In the genomic region with DNA sequence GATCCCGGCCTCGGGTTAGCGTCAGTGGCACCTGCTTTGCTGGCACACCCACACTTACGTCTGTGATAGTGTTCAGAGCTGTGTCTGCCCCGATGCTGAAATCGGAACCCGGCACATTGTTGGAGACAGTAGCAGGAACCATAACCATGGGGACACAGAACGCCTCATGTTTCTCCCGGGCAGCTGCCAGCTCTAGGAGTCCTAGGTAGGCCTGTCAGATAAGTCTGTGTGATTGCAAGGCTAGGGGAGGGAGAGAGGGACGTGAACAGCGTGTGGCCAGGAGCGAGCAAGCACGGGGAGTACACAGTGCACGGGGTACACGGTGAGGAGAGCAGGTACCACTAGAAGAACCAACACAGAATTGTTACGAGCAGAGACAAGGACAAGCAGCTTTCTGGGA, we compare ENCODE assay signal across 32 mouse cellular contexts. TPM values are rescaled to one million over a fixed set of nuclear protein-coding genes. Genes with fewer than 3 reads are reported as not detected.
DNase-seq lines count a peak whose midpoint lies in the region; ATAC-seq and TF ChIP-seq lines count a peak whose summit lies in the region.
"Had no signal": no experiment of that assay in that cellular context is flagged by ENCODE, and none has a peak within 500 bp of the region (broad histone marks: within the 10 kb centered on the region; RNA-seq: fewer than 3 reads in every experiment).

No protein-coding gene starts in this region.

- H3K4me3 ChIP-seq in CH12.LX (replicated peaks in 1 of 3; ENCODE audit: low read depth in 2 of 3, low read length in 2 of 3, poor library complexity in 1 of 3), result peak overlapping the region in 1 of 3 experiments; percentile 20
- no peak overlapping the region for H3K4me3 ChIP-seq in heart, embryonic 14.5 days (ENCODE audit: control insufficient read depth in 1 of 2, insufficient read depth in 1 of 2, low read depth in 1 of 2, low read length in 2 of 2)
- H3K4me3 ChIP-seq: embryonic facial prominence, embryonic 15.5 days; forebrain, embryonic 12.5 days; heart, adult 2 months; hindbrain, embryonic 12.5 days; intestine, embryonic 15.5 days; layer of hippocampus, adult 2 months; neural tube, embryonic 15.5 days had no signal

- peaks cover 5% of the 10 kb centered on the region for H3K79me2 ChIP-seq in CH12.LX (replicated peaks; ENCODE audit: control insufficient read depth, extremely low read depth, insufficient read depth, poor library complexity, severe bottlenecking)

- no peak overlapping the region for H3K9ac ChIP-seq in CH12.LX (ENCODE audit: insufficient read depth, low read depth)
- H3K9ac ChIP-seq in heart, embryonic 14.5 days (ENCODE audit: low read length), result no peak overlapping the region
- H3K9ac ChIP-seq: embryonic facial prominence, embryonic 15.5 days; forebrain, embryonic 12.5 days; forebrain, postnatal 0 days; hindbrain, embryonic 12.5 days; intestine, embryonic 15.5 days; liver, embryonic 14.5 days; neural tube, embryonic 15.5 days had no signal

- no peak for TF ChIP-seq EP300 in CH12.LX (IDR thresholded peaks at IDR 0.05; ENCODE audit: low read length)

- dilution Hi-C loops in CH12.LX (cut with MboI; ENCODE audit: extremely low pct_ligation_motif_present, extremely low pct_unique_long_range_greater_than_20kb, low sequenced_read_pairs), result no loop called here

- H3K27me3 ChIP-seq in CH12.LX (replicated peaks), result no peaks in the 10 kb centered on the region
- no peaks in the 10 kb centered on the region for H3K27me3 ChIP-seq in heart, embryonic 14.5 days (ENCODE audit: control insufficient read depth, insufficient read depth, low read length)
- H3K27me3 ChIP-seq: embryonic facial prominence, embryonic 15.5 days; forebrain, embryonic 12.5 days; hindbrain, embryonic 12.5 days; intestine, embryonic 15.5 days; neural tube, embryonic 15.5 days had no signal

- TF ChIP-seq CTCF in CH12.LX (conservative IDR thresholded peaks at IDR 0.05 in 1 of 2, IDR thresholded peaks at IDR 0.05 in 1 of 2; ENCODE audit: low read depth in 2 of 2, low read length in 2 of 2), result no peak

- H3K36me3 ChIP-seq in CH12.LX (replicated peaks in 1 of 2; ENCODE audit: control insufficient read depth in 1 of 2, insufficient read depth in 1 of 2, low read length in 1 of 2), result peaks cover 75 to 94% of the 10 kb centered on the region in 2 experiments
- H3K36me3 ChIP-seq in heart, embryonic 14.5 days (ENCODE audit: control insufficient read depth, insufficient read depth, low read length), result peaks cover 89% of the 10 kb centered on the region
- H3K36me3 ChIP-seq: embryonic facial prominence, embryonic 15.5 days; forebrain, embryonic 12.5 days; hindbrain, embryonic 12.5 days had no signal

- peak; percentile 66; the same call in 1 of the 2 replicates for ATAC-seq in heart, embryonic 14.5 days (ENCODE audit: insufficient number of reproducible peaks, insufficient read depth, low FRiP score, low read depth)
- ATAC-seq in megakaryocyte, adult 5-6 weeks (ENCODE audit: poor library complexity, severe bottlenecking), result no peak
- ATAC-seq: forebrain, postnatal 0 days; hindbrain, postnatal 0 days; intestine, embryonic 15.5 days had no signal

- 55% methylated on average over 16 of the region's 16 CpGs for WGBS in heart, embryonic 14.5 days

- no peak for TF ChIP-seq POLR2A in CH12.LX (IDR thresholded peaks at IDR 0.05; ENCODE audit: low read depth, low read length)

- peak overlapping the region; percentile 31; the same call in 1 of the 2 replicates for H3K27ac ChIP-seq in CH12.LX (ENCODE audit: insufficient read depth, low read depth)
- 0 out of 4 replicates have a peak overlapping the region, but pooled peaks of 1 of the 2 experiments have one; percentile 24 for H3K27ac ChIP-seq in heart, embryonic 14.5 days (replicated peaks in 1 of 2; ENCODE audit: control insufficient read depth in 1 of 2, insufficient read depth in 1 of 2, low read depth in 2 of 2, low read length in 2 of 2)
- H3K27ac ChIP-seq: embryonic facial prominence, embryonic 15.5 days; forebrain, embryonic 12.5 days; heart, adult 2 months; hindbrain, embryonic 12.5 days; hindbrain, postnatal 0 days; intestine, embryonic 15.5 days; layer of hippocampus, adult 2 months; liver, embryonic 14.5 days; macrophage; neural tube, embryonic 15.5 days had no signal

- peak; percentile 94 for DNase-seq in heart, adult 11 months
- no peak for DNase-seq in heart, postnatal 25 days (ENCODE audit: low spot score)
- no peak for DNase-seq in CH12.LX (ENCODE audit: extremely low read depth)
- peak; percentile 9 to 11 for DNase-seq in heart, postnatal 36 days
- DNase-seq in right cerebral cortex, adult 2 months (ENCODE audit: low spot score in 2 of 2), result no peak
- DNase-seq: adrenal gland, postnatal 25 days; cerebellum, adult 18-20 months; cerebellum, postnatal 10 days; forebrain, postnatal 0 days; gastrocnemius, postnatal 14 days; kidney, adult 2 months; kidney, postnatal 36 days; left cerebral cortex, postnatal 4 days; liver; lung, adult 2 months; lung, postnatal 10 days; midbrain, embryonic 14.5 days; retina, postnatal 1 day; spleen, adult 18-20 months; thymus, postnatal 25 days had no signal

- no peak overlapping the region for H3K4me2 ChIP-seq in CH12.LX (ENCODE audit: insufficient read depth, low read depth, poor library complexity, severe bottlenecking)
- no peak overlapping the region for H3K4me2 ChIP-seq in heart, embryonic 14.5 days (ENCODE audit: low read length)
- H3K4me2 ChIP-seq: embryonic facial prominence, embryonic 15.5 days; forebrain, embryonic 12.5 days; hindbrain, embryonic 12.5 days; intestine, embryonic 15.5 days; neural tube, embryonic 15.5 days had no signal

- in situ Hi-C loops in CH12.LX (cut with MboI; ENCODE audit: low pct_ligation_motif_present, low pct_unique_long_range_greater_than_20kb, low sequenced_read_pairs), result no loop called here

- intact Hi-C loops in heart, postnatal 25 days (cut with DNase I), result no loop called here
- intact Hi-C loops in heart, postnatal 36 days (cut with DNase I), result no loop called here

- H3K9me3 ChIP-seq in CH12.LX (replicated peaks; ENCODE audit: low read length), result no peaks in the 10 kb centered on the region
- no peaks in the 10 kb centered on the region for H3K9me3 ChIP-seq in heart, embryonic 14.5 days (ENCODE audit: control insufficient read depth, low read length)
- H3K9me3 ChIP-seq: embryonic facial prominence, embryonic 15.5 days; forebrain, embryonic 12.5 days; hindbrain, embryonic 12.5 days; intestine, embryonic 15.5 days; neural tube, embryonic 15.5 days had no signal

- peaks cover 9 to 34% of the 10 kb centered on the region in 2 experiments for H3K4me1 ChIP-seq in CH12.LX (ENCODE audit: control insufficient read depth in 1 of 2, insufficient read depth in 2 of 2)
- H3K4me1 ChIP-seq in heart, embryonic 14.5 days (ENCODE audit: control insufficient read depth in 2 of 2, insufficient read depth in 2 of 2, low read length in 2 of 2), result 0 out of 4 replicates have a peak, but pooled peaks cover 0 to 4% of the 10 kb centered on the region in 2 experiments
- H3K4me1 ChIP-seq: embryonic facial prominence, embryonic 15.5 days; forebrain, embryonic 12.5 days; hindbrain, embryonic 12.5 days; intestine, embryonic 15.5 days; neural tube, embryonic 15.5 days had no signal

- TF ChIP-seq RAD21 in CH12.LX (IDR thresholded peaks at IDR 0.05; ENCODE audit: low read depth, low read length), result no peak

TF ChIP-seq in CH12.LX, 34 proteins besides CTCF, POLR2A, EP300 and RAD21:
- TF ChIP-seq ELF1 (IDR thresholded peaks at IDR 0.05; ENCODE audit: low read depth, low read length) (no peak), MXI1 (IDR thresholded peaks at IDR 0.05; ENCODE audit: low read depth, low read length) (no peak), BHLHE40 (IDR thresholded peaks at IDR 0.05; ENCODE audit: low read depth, low read length) (no peak), MAZ (IDR thresholded peaks at IDR 0.05; ENCODE audit: low read depth, low read length) (no peak), USF1 (IDR thresholded peaks at IDR 0.05; ENCODE audit: low read depth, low read length) (no peak), NRF1 (IDR thresholded peaks at IDR 0.05; ENCODE audit: low read depth, low read length) (no peak), ZKSCAN1 (IDR thresholded peaks at IDR 0.05; ENCODE audit: borderline replicate concordance, low read depth, low read length) (no peak), ETS1 (conservative IDR thresholded peaks at IDR 0.05; ENCODE audit: low read depth, low read length) (no peak), NELFE (IDR thresholded peaks at IDR 0.05; ENCODE audit: low read depth, low read length) (no peak), CHD2 (IDR thresholded peaks at IDR 0.05; ENCODE audit: low read length) (no peak), CHD1 (IDR thresholded peaks at IDR 0.05; ENCODE audit: low read depth, low read length) (no peak), MAFK (IDR thresholded peaks at IDR 0.05; ENCODE audit: insufficient replicate concordance, low read length) (no peak), RCOR1 (conservative IDR thresholded peaks at IDR 0.05; ENCODE audit: low read depth, low read length) (no peak)

RNA-seq across cellular contexts. Expression of a gene that starts 49.9 kb away (rescaled TPM):
- 10 to 100 TPM; 54.6 to 59.6 TPM for total RNA-seq in heart, postnatal 25 days (2021)
- total RNA-seq in CH12.LX (2012; rRNA removed) (49.0 and 59.2 TPM in 2 replicates), CH12.LX (2014; rRNA removed) (61.3 and 62.3 TPM in 2 replicates)
- 71.6 and 78.0 TPM in 2 replicates for polyA plus RNA-seq in CH12.LX (2012; ENCODE audit: insufficient read length, low read depth)
- 80.4 TPM in 2 replicates for polyA plus RNA-seq in heart, embryonic 14.5 days (2014; fragmentation: Nextera tagmentation; extraction: Ambion mirVana)
- 10 to 100 TPM; 55.1 to 55.4 TPM for total RNA-seq in heart, postnatal 36 days (2021)
- total RNA-seq in megakaryocyte, adult 5-6 weeks (2015), result 21.9 and 35.8 TPM in 2 replicates
- 23.7 and 24.1 TPM in 2 replicates for total RNA-seq in megakaryocyte, adult 5-6 weeks (2017)

RNA-seq across cellular contexts. Expression of a gene that starts 50.8 kb away (rescaled TPM):
- 10 to 100 TPM; 64.5 to 69.1 TPM for total RNA-seq in heart, postnatal 25 days (2021)
- total RNA-seq in CH12.LX (2012; rRNA removed) (247 and 417 TPM in 2 replicates), CH12.LX (2014; rRNA removed) (204 and 211 TPM in 2 replicates)
- 239 and 265 TPM in 2 replicates for polyA plus RNA-seq in CH12.LX (2012; ENCODE audit: insufficient read length, low read depth)
- 187 and 197 TPM in 2 replicates for polyA plus RNA-seq in heart, embryonic 14.5 days (2014; fragmentation: Nextera tagmentation; extraction: Ambion mirVana)
- total RNA-seq in heart, postnatal 36 days (2021), result 10 to 100 TPM; 49.0 to 65.7 TPM
- 51.1 and 66.3 TPM in 2 replicates for total RNA-seq in megakaryocyte, adult 5-6 weeks (2015)
- total RNA-seq in megakaryocyte, adult 5-6 weeks (2017), result 90.5 and 94.6 TPM in 2 replicates

Comparison
In these comparisons a context has a peak if more than half of its experiments do, and no peak if none do; other contexts are left out.
1. DNase-seq: peak in heart, adult 11 months (single experiment) and heart, postnatal 36 days (2 of 2); none in heart, postnatal 25 days (single experiment), CH12.LX (single experiment) and right cerebral cortex, adult 2 months (0 of 2).